In genomic region chr4:84544646-84545045, GRCm38 (mm10) we compare ENCODE assay signal across 8 mouse cellular contexts.
A peak's percentile ranks its signal among the peaks of the same experiment; 100 is the strongest.
DNase-seq lines count a peak whose midpoint lies in the region; ATAC-seq lines count a peak whose summit lies in the region.

No protein-coding gene starts in this region.

- WGBS in heart, embryonic 10.5 days, result 29% methylated on average over 2 of the region's 2 CpGs
- WGBS in lung, embryonic 16.5 days, result 26% methylated on average over 2 of the region's 2 CpGs
- WGBS in limb, embryonic 11.5 days, result 34% methylated on average over 2 of the region's 2 CpGs
- 41% methylated on average over 2 of the region's 2 CpGs for WGBS in stomach, embryonic 14.5 days

- no peak for ATAC-seq in lung, embryonic 16.5 days (ENCODE audit: low read depth)
- no peak for ATAC-seq in limb, embryonic 11.5 days (ENCODE audit: insufficient number of reproducible peaks, low FRiP score, low TSS enrichment, low read depth)
- ATAC-seq in stomach, embryonic 14.5 days (ENCODE audit: insufficient number of reproducible peaks, insufficient read depth, low FRiP score, low read depth), result no peak

- DNase-seq in heart, embryonic 10.5 days (ENCODE audit: low spot score), result no peak
- no peak for DNase-seq in heart, adult 9 months (ENCODE audit: low spot score in 2 of 2)
- no peak for DNase-seq in lung, postnatal 10 days
- DNase-seq in limb, embryonic 11.5 days (ENCODE audit: low spot score), result no peak
- no peak for DNase-seq in frontal cortex, adult 2 months (ENCODE audit: extremely low spot score in 1 of 2, low spot score in 1 of 2)
- DNase-seq in adrenal gland, adult 8-10 months, result no peak

- H3K4me1 ChIP-seq in heart, embryonic 10.5 days, result peaks cover 12% of the 10 kb centered on the region; the same call in 1 of the 2 replicates
- peaks cover 5% of the 10 kb centered on the region for H3K4me1 ChIP-seq in lung, embryonic 16.5 days (replicated peaks; ENCODE audit: control insufficient read depth, insufficient read depth, low read length)
- H3K4me1 ChIP-seq in limb, embryonic 11.5 days (ENCODE audit: control insufficient read depth, insufficient read depth, low read length), result peaks cover 20% of the 10 kb centered on the region
- H3K4me1 ChIP-seq in stomach, embryonic 14.5 days (ENCODE audit: control insufficient read depth, insufficient read depth, low read length), result peaks cover 9% of the 10 kb centered on the region; the same call in 1 of the 2 replicates

- peaks cover 6% of the 10 kb centered on the region for H3K27me3 ChIP-seq in heart, embryonic 10.5 days (ENCODE audit: insufficient read depth, poor library complexity, severe bottlenecking)
- H3K27me3 ChIP-seq in lung, embryonic 16.5 days (ENCODE audit: control insufficient read depth, insufficient read depth, low read depth, low read length), result peaks cover 18% of the 10 kb centered on the region
- no peaks in the 10 kb centered on the region for H3K27me3 ChIP-seq in limb, embryonic 11.5 days (ENCODE audit: control insufficient read depth, insufficient read depth, low read length)
- no peaks in the 10 kb centered on the region for H3K27me3 ChIP-seq in stomach, embryonic 14.5 days (ENCODE audit: control insufficient read depth, insufficient read depth, low read length)

- no peak overlapping the region for H3K27ac ChIP-seq in heart, embryonic 10.5 days
- H3K27ac ChIP-seq in lung, embryonic 16.5 days (ENCODE audit: low read length), result no peak overlapping the region
- H3K27ac ChIP-seq in limb, embryonic 11.5 days (replicated peaks; ENCODE audit: low read depth, low read length), result no peak overlapping the region
- H3K27ac ChIP-seq in stomach, embryonic 14.5 days (ENCODE audit: low read length), result no peak overlapping the region

- no peak overlapping the region for H3K9ac ChIP-seq in lung, embryonic 16.5 days (ENCODE audit: low read length)
- no peak overlapping the region for H3K9ac ChIP-seq in limb, embryonic 11.5 days (ENCODE audit: low read length)
- peak overlapping the region; percentile 84; the same call in 1 of the 2 replicates for H3K9ac ChIP-seq in stomach, embryonic 14.5 days (replicated peaks; ENCODE audit: low read depth, low read length)

- no peaks in the 10 kb centered on the region for H3K36me3 ChIP-seq in heart, embryonic 10.5 days
- no peaks in the 10 kb centered on the region for H3K36me3 ChIP-seq in lung, embryonic 16.5 days (ENCODE audit: control insufficient read depth, insufficient read depth, low read length)
- H3K36me3 ChIP-seq in limb, embryonic 11.5 days (ENCODE audit: control insufficient read depth, insufficient read depth, low read length), result no peaks in the 10 kb centered on the region
- H3K36me3 ChIP-seq in stomach, embryonic 14.5 days (ENCODE audit: control insufficient read depth, insufficient read depth, low read length), result no peaks in the 10 kb centered on the region

- peak overlapping the region; percentile 75 for H3K4me3 ChIP-seq in heart, embryonic 10.5 days
- no peak overlapping the region for H3K4me3 ChIP-seq in lung, embryonic 16.5 days (ENCODE audit: low read length)
- H3K4me3 ChIP-seq in limb, embryonic 11.5 days (ENCODE audit: low read depth, low read length), result peak overlapping the region; percentile 55
- peak overlapping the region; percentile 55 for H3K4me3 ChIP-seq in stomach, embryonic 14.5 days (ENCODE audit: low read depth, low read length)

- H3K9me3 ChIP-seq in heart, embryonic 10.5 days, result no peaks in the 10 kb centered on the region
- H3K9me3 ChIP-seq in lung, embryonic 16.5 days (ENCODE audit: control insufficient read depth, low read length), result no peaks in the 10 kb centered on the region
- H3K9me3 ChIP-seq in limb, embryonic 11.5 days (ENCODE audit: control insufficient read depth, low read length), result no peaks in the 10 kb centered on the region
- no peaks in the 10 kb centered on the region for H3K9me3 ChIP-seq in stomach, embryonic 14.5 days (ENCODE audit: control insufficient read depth, low read depth, low read length)

- H3K4me2 ChIP-seq in lung, embryonic 16.5 days (ENCODE audit: low read depth, low read length), result peak overlapping the region; percentile 88; the same call in 1 of the 2 replicates
- peak overlapping the region; percentile 84 for H3K4me2 ChIP-seq in limb, embryonic 11.5 days (ENCODE audit: low read depth, severe bottlenecking)
- peak overlapping the region; percentile 74 for H3K4me2 ChIP-seq in stomach, embryonic 14.5 days (replicated peaks; ENCODE audit: low read depth, low read length)
